Mouse (Mus musculus): Measurements from ENCODE around the gene Uprt. TPM values are rescaled to one million over a fixed set of nuclear protein-coding genes. Genes with fewer than 3 reads are reported as not detected.

The Uprt gene
- polyA plus RNA-seq (2016; fragmentation: Nextera tagmentation; extraction: Ambion mirVana), result 0.93 and 1.4 TPM in 2 replicates

DNA sequence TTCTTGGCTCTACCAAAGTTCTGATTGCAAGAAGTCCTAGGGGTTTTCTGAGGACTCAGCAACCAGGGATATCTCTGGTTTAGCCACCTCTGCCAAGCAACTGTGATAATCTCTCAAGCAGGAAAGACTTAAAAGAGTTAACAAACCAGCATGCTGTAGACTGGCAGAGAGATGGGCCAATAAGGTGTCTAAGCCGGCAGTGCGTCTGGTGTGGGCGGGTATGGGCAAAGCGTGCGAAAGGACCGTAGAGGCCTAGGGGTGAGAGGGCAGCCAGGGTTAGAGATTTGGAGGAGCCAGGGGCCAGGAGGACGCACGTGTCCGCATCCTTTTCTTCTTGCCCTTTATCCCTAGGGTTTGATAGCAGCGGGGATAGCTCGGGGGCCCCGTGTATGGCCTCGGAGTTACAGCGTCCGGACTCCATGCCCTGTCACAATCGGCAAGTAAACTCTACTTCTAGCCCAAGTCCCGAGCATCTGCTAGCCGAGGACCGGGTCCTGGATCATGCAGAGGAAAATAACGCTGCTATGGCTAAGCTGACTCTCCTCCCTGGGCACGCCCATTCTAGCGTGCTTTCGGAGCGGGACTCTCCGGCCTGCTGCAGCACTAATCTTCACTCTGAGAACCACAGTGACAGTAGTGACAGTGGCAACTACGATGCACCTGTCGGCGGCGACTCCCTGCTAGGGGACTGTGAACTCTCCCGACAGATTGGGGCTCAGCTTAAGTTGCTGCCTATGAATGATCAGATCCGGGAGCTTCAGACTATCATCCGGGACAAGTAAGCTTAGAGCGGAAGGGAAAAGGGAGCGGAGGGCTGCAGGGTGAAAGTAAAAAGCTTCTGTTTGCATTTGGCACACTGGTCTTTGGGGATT is at the start of gene Uprt:
Gene Uprt (plus strand): TSS at position 247 of the 872 bp plus-strand sequence.
- Histone ChIP-seq H3K36me3 (replicated peaks) (no peaks in the 10 kb centered on the region), H3K4me1 (no peaks in the 10 kb centered on the region), H3K27ac (replicated peaks) (peak within 1 kb of the TSS; percentile 75), H3K9me3 (no peaks in the 10 kb centered on the region), H3K4me3 (peak within 1 kb of the TSS; percentile 64), H3K27me3 (replicated peaks; ENCODE audit: low read depth, poor library complexity, severe bottlenecking) (peaks cover 82% of the 10 kb centered on the region)
- peak; percentile 73 for DNase-seq (ENCODE audit: low spot score)
- WGBS, result 21% methylated on average over 34 of the region's 34 CpGs

DNA sequence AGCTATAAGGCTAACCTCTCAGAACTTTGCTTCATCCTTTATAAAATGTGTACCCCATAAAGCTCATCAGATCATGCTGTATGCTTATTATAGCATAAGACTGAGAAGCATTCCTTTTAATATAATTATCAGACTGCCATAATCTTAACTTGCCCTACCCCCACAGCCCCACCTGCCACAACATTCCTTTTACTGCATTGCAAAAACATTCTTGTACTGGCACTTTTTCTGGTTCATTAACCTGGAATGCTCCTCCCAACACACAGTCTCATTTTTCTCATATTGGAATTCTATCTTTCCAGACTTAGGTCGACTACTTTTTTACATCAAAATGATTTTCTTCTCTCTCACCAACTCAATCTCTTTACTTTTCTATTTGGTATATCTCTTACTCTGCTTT is 49.2 kb upstream of the Uprt start:
- no peak overlapping the region for H3K4me3 ChIP-seq
- 37% methylated on average over 1 of the region's 1 CpGs for WGBS
- no peaks in the 10 kb centered on the region for H3K4me1 ChIP-seq
- H3K27me3 ChIP-seq (replicated peaks; ENCODE audit: low read depth, poor library complexity, severe bottlenecking), result peaks cover 74% of the 10 kb centered on the region
- no peaks in the 10 kb centered on the region for H3K9me3 ChIP-seq
- no peaks in the 10 kb centered on the region for H3K36me3 ChIP-seq (replicated peaks)
- H3K27ac ChIP-seq (replicated peaks), result no peak overlapping the region
- no peak for DNase-seq (ENCODE audit: low spot score)

DNA sequence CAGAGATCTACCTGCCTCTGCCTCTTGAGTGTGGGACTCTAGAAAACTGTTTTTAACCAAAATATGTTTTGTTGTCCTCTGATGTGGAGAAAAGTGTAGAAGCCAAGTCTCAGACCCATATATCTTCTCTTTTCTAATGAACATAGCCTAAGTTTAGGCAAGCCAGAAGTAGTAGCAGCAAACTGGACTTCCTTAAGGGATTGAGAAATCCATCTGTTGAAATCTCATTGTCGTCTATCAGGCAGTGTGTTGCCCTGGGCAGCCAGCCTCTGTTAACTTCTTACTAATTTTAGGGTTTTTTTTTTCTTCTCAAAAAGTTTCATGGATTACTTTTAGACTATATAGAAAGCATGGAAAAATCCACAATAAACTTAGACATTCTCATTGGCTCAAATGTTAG is 30.2 kb upstream of the Uprt start:
- WGBS, result 83% methylated on average over 1 of the region's 1 CpGs
- DNase-seq (ENCODE audit: low spot score), result no peak
- H3K4me1 ChIP-seq, result no peaks in the 10 kb centered on the region
- H3K4me3 ChIP-seq, result no peak overlapping the region
- H3K9me3 ChIP-seq, result no peaks in the 10 kb centered on the region
- no peak overlapping the region for H3K27ac ChIP-seq (replicated peaks)
- H3K27me3 ChIP-seq (replicated peaks; ENCODE audit: low read depth, poor library complexity, severe bottlenecking), result peaks cover 80% of the 10 kb centered on the region
- H3K36me3 ChIP-seq (replicated peaks), result no peaks in the 10 kb centered on the region

DNA sequence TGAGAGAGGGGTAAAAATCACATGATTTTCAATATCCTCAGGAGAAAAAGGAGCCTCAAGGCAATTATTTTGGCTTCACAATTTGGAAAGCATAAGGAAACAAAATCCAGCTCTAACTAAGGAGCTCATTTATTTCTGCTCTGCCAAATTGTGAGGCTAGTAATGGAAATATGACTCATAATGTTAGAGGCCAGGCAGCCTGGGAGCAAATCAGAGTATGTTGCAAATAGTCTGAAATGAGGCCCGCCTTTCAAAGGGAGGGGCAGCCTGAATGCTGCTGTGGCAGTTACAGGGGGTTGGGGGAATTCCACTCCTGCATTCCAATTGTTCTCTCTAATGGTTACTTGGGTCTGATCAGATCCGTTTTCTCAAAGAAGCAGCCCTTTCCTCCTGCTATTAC is 20.9 kb upstream of the Uprt start:
- no peak overlapping the region for H3K4me3 ChIP-seq
- 44% methylated on average over 2 of the region's 2 CpGs for WGBS
- H3K4me1 ChIP-seq, result no peaks in the 10 kb centered on the region
- peaks cover 32% of the 10 kb centered on the region for H3K27me3 ChIP-seq (replicated peaks; ENCODE audit: low read depth, poor library complexity, severe bottlenecking)
- no peaks in the 10 kb centered on the region for H3K9me3 ChIP-seq
- no peaks in the 10 kb centered on the region for H3K36me3 ChIP-seq (replicated peaks)
- no peak overlapping the region for H3K27ac ChIP-seq (replicated peaks)
- no peak for DNase-seq (ENCODE audit: low spot score)

DNA sequence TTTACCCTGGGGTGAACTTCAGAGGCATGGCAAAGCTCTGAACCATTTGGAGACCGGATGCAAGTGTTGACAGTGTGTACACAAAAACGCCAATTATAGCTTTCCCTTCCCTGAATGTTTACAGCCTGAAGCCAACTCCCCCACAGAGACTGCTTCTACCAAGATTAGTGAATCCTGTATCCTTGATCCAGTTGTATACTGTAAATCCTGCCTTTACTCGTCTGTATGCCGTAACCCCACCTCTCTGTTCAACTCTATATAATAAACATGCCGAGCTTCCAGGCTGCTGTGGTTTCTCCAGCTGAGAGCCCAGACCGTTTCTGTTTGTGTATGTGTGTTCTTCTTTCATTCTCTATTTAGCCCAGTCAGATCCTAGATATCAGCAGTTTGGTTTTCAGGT is 18.2 kb upstream of the Uprt start:
- WGBS, result 74% methylated on average over 6 of the region's 6 CpGs

DNA sequence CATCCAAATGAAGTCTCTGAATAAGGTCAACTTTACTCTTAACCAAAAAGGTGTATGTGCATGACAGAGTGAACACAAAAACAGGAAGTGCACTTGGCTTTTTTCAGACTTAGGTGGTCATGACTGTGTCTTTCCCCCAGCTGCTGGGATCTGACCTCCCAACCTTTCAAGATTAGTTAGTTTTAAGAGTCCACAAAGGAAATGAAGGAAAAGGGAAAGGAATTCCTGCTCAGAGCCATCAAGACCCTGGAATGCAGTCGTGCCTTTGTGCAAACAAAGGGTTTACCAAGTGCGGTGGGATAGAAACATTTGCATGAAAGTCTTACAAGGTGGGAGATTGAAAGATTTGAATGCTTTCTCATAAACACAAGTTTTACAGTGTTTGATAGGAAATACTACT is 4.6 kb upstream of the Uprt start:
- Histone ChIP-seq H3K36me3 (replicated peaks) (no peaks in the 10 kb centered on the region), H3K27ac (replicated peaks) (no peak overlapping the region), H3K27me3 (replicated peaks; ENCODE audit: low read depth, poor library complexity, severe bottlenecking) (peaks cover 82% of the 10 kb centered on the region), H3K4me1 (no peaks in the 10 kb centered on the region), H3K9me3 (no peaks in the 10 kb centered on the region), H3K4me3 (no peak overlapping the region)
- DNase-seq (ENCODE audit: low spot score), result no peak
- WGBS, result 18% methylated on average over 2 of the region's 2 CpGs

More for the DNA sequence above, 18.2 kb upstream of the Uprt start:
- Histone ChIP-seq H3K9me3 (no peaks in the 10 kb centered on the region), H3K4me1 (no peaks in the 10 kb centered on the region), H3K4me3 (no peak overlapping the region), H3K36me3 (replicated peaks) (no peaks in the 10 kb centered on the region), H3K27ac (replicated peaks) (no peak overlapping the region), H3K27me3 (replicated peaks; ENCODE audit: low read depth, poor library complexity, severe bottlenecking) (peaks cover 25% of the 10 kb centered on the region)
- no peak for DNase-seq (ENCODE audit: low spot score)

DNA sequence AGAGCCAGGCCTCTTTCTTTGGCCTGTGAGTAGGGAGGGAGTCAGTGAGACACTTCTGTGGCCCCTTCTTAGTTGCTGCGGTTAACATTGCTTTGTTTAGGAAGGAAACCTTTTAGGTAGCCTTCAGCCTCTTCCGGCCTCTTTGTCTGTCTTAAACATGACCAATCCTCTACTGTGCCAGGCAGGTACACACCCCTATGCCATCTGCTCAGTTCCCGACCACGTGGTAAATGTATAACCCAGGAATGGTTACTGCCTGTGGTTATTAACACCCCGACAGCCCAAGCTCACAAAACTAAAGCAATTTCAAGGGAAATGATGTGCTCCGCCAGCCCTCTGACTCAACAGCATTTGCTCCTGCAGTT is 808 bp downstream of the Uprt start:
- Histone ChIP-seq H3K27me3 (replicated peaks; ENCODE audit: low read depth, poor library complexity, severe bottlenecking) (peaks cover 82% of the 10 kb centered on the region), H3K4me1 (no peaks in the 10 kb centered on the region), H3K27ac (replicated peaks) (peak overlapping the region; percentile 75; the same call in 1 of the 2 replicates), H3K4me3 (peak overlapping the region; percentile 64), H3K36me3 (replicated peaks) (no peaks in the 10 kb centered on the region), H3K9me3 (no peaks in the 10 kb centered on the region)
- peak; percentile 10 for DNase-seq (ENCODE audit: low spot score)
- WGBS, result 25% methylated on average over 6 of the region's 6 CpGs

DNA sequence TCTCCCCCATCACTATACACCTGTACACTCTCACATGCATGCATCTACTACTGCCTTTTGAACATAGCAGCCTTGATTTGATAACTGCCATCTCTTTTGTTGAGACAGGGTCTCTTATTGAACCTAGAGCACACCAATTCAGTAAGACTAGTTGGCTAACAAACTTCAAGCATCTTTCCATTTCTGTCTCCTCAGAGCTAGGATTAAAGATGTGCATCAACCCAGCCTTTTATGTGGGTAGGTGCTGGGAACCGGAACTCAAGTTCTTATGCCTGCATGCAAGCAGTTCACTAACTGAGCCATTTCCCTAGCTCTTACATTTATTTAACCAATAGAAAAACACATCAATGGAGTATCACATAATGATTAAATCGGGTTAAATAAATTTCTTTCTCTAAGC is 3.0 kb downstream of the Uprt start:
- Histone ChIP-seq H3K9me3 (no peaks in the 10 kb centered on the region), H3K36me3 (replicated peaks) (no peaks in the 10 kb centered on the region), H3K4me3 (no peak overlapping the region), H3K27ac (replicated peaks) (no peak overlapping the region), H3K27me3 (replicated peaks; ENCODE audit: low read depth, poor library complexity, severe bottlenecking) (peaks cover 94% of the 10 kb centered on the region), H3K4me1 (no peaks in the 10 kb centered on the region)
- no peak for DNase-seq (ENCODE audit: low spot score)
- 85% methylated on average over 2 of the region's 2 CpGs for WGBS

DNA sequence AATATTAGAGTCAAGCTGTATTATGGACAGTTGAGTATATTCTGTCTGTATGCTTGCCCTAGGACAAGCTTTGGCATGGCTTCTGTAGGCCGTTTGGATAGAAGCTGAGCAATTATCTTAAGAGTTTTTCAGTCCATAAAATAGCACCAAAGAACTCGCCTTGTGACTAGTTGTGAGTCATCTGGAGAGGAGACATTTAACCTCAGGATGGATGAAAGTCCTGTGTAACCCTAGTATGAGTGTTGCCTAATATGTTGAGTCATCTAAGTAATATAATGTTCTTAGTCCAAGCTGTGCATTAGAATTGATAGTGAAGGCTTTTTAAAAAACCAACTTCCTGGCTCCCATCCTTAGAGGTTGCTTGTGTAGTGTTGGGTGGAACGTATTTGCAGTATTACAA is 5.4 kb downstream of the Uprt start:
- no peak for DNase-seq (ENCODE audit: low spot score)
- H3K27ac ChIP-seq (replicated peaks), result no peak overlapping the region
- H3K4me3 ChIP-seq, result no peak overlapping the region
- H3K9me3 ChIP-seq, result no peaks in the 10 kb centered on the region
- no peaks in the 10 kb centered on the region for H3K36me3 ChIP-seq (replicated peaks)
- H3K27me3 ChIP-seq (replicated peaks; ENCODE audit: low read depth, poor library complexity, severe bottlenecking), result peaks cover 89% of the 10 kb centered on the region
- H3K4me1 ChIP-seq, result no peaks in the 10 kb centered on the region
- WGBS, result 79% methylated on average over 3 of the region's 3 CpGs

DNA sequence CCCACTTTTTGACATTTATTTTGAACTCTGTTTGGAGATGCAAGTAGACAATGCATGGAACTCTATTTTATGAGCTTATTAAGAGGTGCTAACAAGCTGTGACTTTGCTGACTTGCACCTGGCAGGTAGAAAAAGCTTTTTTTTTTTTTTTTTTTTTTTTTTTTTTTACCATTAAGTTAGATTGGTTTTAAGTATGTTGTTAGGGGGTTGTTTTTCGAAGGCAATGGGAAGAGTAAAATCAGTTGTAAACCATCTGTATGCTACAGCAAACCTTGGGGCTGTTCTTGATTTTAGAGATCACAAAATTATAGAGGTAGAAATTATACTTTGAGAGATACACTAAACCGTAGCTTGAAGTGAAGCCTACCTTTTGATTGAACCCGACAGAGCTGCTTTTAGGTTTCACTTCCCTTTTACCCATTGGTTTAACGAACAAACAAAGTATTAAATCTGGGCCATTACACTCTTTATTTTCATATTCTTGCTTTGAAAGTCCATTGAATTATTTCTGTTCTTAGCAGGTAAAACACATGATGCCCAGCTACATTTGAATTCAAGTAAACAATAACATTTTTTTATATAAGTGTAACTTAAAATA is 6.4 kb downstream of the Uprt start:
- WGBS, result 77% methylated on average over 4 of the region's 4 CpGs
- DNase-seq (ENCODE audit: low spot score), result no peak
- no peaks in the 10 kb centered on the region for H3K36me3 ChIP-seq (replicated peaks)
- no peaks in the 10 kb centered on the region for H3K4me1 ChIP-seq
- H3K4me3 ChIP-seq, result no peak overlapping the region
- H3K27ac ChIP-seq (replicated peaks), result no peak overlapping the region
- peaks cover 89% of the 10 kb centered on the region for H3K27me3 ChIP-seq (replicated peaks; ENCODE audit: low read depth, poor library complexity, severe bottlenecking)
- H3K9me3 ChIP-seq, result no peaks in the 10 kb centered on the region

DNA sequence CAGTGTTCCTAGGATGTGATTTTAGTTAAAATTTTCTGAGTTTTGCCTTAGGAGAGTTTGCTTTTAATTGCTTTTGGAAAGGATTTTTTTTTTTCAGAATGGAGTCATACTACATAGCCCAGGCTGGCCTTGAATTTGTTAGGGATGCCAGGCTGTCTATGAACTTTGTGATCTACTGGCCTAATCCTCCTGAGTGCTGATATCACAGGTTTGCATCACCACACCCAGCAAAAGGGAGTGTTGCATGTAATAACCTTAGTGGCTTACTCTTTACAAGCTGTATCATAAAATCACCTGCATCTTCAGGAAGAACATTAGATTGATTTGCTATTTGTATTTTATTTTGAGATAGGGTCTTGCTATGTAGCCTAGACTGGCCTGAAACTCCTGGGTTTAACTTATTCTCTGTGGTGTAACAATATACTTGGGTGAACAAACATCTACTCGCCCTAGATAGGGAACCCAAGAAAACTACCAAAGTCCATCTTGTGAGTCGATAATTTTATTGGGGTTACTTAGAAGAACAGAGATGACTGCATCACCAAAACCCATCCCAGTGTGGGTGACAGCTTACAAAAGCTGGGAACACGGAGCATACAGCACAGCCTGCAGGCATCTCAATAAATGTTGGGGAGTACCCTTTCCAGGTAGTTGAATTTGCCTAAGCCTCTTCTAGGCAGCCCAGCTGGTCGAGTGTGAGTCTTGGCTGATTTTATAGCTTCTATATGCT is 7.2 kb downstream of the Uprt start:
- Histone ChIP-seq H3K36me3 (replicated peaks) (no peaks in the 10 kb centered on the region), H3K27me3 (replicated peaks; ENCODE audit: low read depth, poor library complexity, severe bottlenecking) (peaks cover 89% of the 10 kb centered on the region), H3K4me3 (no peak overlapping the region), H3K27ac (replicated peaks) (no peak overlapping the region), H3K4me1 (no peaks in the 10 kb centered on the region), H3K9me3 (no peaks in the 10 kb centered on the region)
- 62% methylated on average over 4 of the region's 4 CpGs for WGBS
- DNase-seq (ENCODE audit: low spot score), result no peak

DNA sequence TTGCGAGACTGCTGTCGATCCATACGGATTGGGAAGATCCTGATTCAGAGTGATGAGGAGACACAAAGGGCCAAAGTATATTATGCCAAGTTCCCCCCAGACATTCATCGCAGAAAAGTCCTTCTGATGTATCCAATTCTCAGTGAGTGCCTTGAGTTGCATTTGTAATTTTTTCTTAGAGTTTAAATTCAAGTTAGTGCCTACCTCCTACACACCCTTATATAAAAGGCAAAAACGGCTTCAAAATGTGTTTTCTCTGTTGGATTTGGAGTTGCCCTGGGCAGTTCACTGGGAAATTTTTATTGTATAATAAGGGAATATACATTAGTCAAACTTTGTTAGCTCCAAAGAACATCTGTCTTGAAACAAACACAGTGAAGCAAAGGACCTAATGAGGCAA is 19.1 kb downstream of the Uprt start:
- no peaks in the 10 kb centered on the region for H3K4me1 ChIP-seq
- H3K4me3 ChIP-seq, result no peak overlapping the region
- H3K27me3 ChIP-seq (replicated peaks; ENCODE audit: low read depth, poor library complexity, severe bottlenecking), result peaks cover 79% of the 10 kb centered on the region
- no peak for DNase-seq (ENCODE audit: low spot score)
- H3K27ac ChIP-seq (replicated peaks), result no peak overlapping the region
- 84% methylated on average over 5 of the region's 5 CpGs for WGBS
- no peaks in the 10 kb centered on the region for H3K9me3 ChIP-seq
- no peaks in the 10 kb centered on the region for H3K36me3 ChIP-seq (replicated peaks)
